Mouse (Mus musculus): Measurements from ENCODE around the gene Hoxd3. TPM values are rescaled to one million over a fixed set of nuclear protein-coding genes. Genes with fewer than 3 reads are reported as not detected.
A peak's percentile ranks its signal among the peaks of the same experiment; 100 is the strongest.

Gene Hoxd3
- polyA plus RNA-seq (2015; fragmentation: Nextera tagmentation; extraction: Ambion mirVana), result 0.23 and 0.39 TPM in 2 replicates

DNA sequence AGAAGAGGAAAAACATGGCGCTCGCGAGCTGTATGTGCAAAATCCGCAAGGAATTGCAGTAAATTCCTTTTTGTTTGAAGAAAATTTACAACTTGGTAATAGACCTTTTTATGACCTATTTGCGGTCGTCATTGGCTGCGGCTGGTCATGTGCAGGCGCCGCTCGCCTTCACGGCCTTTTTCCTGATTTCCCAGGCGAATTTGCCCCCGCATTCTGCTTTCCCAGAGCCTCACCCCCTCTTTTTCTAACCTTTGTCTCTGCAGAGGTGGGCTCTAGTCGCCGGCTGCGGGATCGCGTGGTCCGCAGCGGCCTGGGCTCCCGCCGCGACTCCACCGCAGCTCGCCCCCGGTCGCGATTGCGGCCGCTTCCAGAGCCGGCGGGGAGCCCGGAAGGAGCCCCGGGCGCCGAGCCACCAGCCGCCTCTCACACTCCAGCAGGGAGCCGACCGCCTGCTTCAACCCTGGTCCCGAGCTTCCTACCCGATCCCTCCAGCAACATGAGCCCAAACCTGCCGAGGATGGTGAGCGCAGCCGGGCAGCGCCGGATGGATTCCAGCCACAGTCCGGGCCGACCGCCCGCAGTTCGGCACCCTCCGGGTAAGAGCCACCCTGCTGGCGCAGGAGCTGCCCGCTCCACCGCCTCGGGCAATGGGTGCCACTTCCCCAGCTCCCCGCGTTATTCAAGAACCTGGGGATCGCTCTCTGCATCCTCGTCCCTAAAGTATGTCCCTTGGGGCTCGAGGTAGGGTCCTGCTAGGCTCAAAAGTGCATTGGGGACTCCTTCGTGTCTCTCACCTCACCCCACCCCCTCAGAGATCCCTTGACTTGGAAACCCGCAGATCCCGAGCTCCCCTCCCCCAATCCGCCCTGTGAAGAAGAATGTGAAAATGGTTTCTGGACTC is at the start of gene Hoxd3, which contains the start of gene Hoxd4:
TSS of gene Hoxd3 (plus strand) at position 207 of the 901 bp plus-strand sequence.
TSS of gene Hoxd4 (plus strand) at position 209 of the 901 bp plus-strand sequence.
- no peak within 1 kb of the TSS for H3K27ac ChIP-seq (ENCODE audit: low read length)
- peaks cover 5% of the 10 kb centered on the region; the same call in 1 of the 2 replicates for H3K4me1 ChIP-seq (replicated peaks; ENCODE audit: control insufficient read depth, insufficient read depth, low read length)
- H3K9me3 ChIP-seq (ENCODE audit: control insufficient read depth, low read length), result no peaks in the 10 kb centered on the region
- H3K27me3 ChIP-seq (ENCODE audit: control insufficient read depth, insufficient read depth, low read depth, low read length), result peaks cover 94% of the 10 kb centered on the region
- H3K9ac ChIP-seq (ENCODE audit: low read length), result no peak within 1 kb of the TSS
- WGBS, result under 1% methylated on average over 65 of the region's 65 CpGs
- no peaks in the 10 kb centered on the region for H3K36me3 ChIP-seq (ENCODE audit: control insufficient read depth, insufficient read depth, low read length)
- peak within 1 kb of the TSS; percentile 43 for H3K4me2 ChIP-seq (ENCODE audit: low read depth, low read length)
- H3K4me3 ChIP-seq (ENCODE audit: low read length), result peak within 1 kb of the TSS; percentile 31
- ATAC-seq (ENCODE audit: low read depth), result peak; percentile 26; the same call in 1 of the 2 replicates

- no peak for ATAC-seq (ENCODE audit: low read depth)
- H3K27ac ChIP-seq (ENCODE audit: low read length), result no peak overlapping the region
- no peaks in the 10 kb centered on the region for H3K9me3 ChIP-seq (ENCODE audit: control insufficient read depth, low read length)
- no peak overlapping the region for H3K4me2 ChIP-seq (ENCODE audit: low read depth, low read length)
- peaks cover 5% of the 10 kb centered on the region; the same call in 1 of the 2 replicates for H3K4me1 ChIP-seq (replicated peaks; ENCODE audit: control insufficient read depth, insufficient read depth, low read length)
- no peak overlapping the region for H3K9ac ChIP-seq (ENCODE audit: low read length)
- H3K4me3 ChIP-seq (ENCODE audit: low read length), result no peak overlapping the region
- H3K36me3 ChIP-seq (ENCODE audit: control insufficient read depth, insufficient read depth, low read length), result no peaks in the 10 kb centered on the region
- 3% methylated on average over 18 of the region's 18 CpGs for WGBS
- H3K27me3 ChIP-seq (ENCODE audit: control insufficient read depth, insufficient read depth, low read depth, low read length), result peaks cover 92% of the 10 kb centered on the region
These were observed 48.3 kb upstream of the Hoxd3 start for GRCm38 (mm10) chr2:74663291-74663925.

GRCm38 (mm10) chr2:74666411-74666810 is 45.3 kb upstream of the Hoxd3 start:
- no peak overlapping the region for H3K9ac ChIP-seq (ENCODE audit: low read length)
- H3K36me3 ChIP-seq (ENCODE audit: control insufficient read depth, insufficient read depth, low read length), result no peaks in the 10 kb centered on the region
- peaks cover 91% of the 10 kb centered on the region for H3K27me3 ChIP-seq (ENCODE audit: control insufficient read depth, insufficient read depth, low read depth, low read length)
- ATAC-seq (ENCODE audit: low read depth), result no peak
- H3K4me3 ChIP-seq (ENCODE audit: low read length), result no peak overlapping the region
- peaks cover 8% of the 10 kb centered on the region; the same call in 1 of the 2 replicates for H3K4me1 ChIP-seq (replicated peaks; ENCODE audit: control insufficient read depth, insufficient read depth, low read length)
- 7% methylated on average over 7 of the region's 7 CpGs for WGBS
- no peaks in the 10 kb centered on the region for H3K9me3 ChIP-seq (ENCODE audit: control insufficient read depth, low read length)
- H3K4me2 ChIP-seq (ENCODE audit: low read depth, low read length), result no peak overlapping the region
- H3K27ac ChIP-seq (ENCODE audit: low read length), result no peak overlapping the region

DNA sequence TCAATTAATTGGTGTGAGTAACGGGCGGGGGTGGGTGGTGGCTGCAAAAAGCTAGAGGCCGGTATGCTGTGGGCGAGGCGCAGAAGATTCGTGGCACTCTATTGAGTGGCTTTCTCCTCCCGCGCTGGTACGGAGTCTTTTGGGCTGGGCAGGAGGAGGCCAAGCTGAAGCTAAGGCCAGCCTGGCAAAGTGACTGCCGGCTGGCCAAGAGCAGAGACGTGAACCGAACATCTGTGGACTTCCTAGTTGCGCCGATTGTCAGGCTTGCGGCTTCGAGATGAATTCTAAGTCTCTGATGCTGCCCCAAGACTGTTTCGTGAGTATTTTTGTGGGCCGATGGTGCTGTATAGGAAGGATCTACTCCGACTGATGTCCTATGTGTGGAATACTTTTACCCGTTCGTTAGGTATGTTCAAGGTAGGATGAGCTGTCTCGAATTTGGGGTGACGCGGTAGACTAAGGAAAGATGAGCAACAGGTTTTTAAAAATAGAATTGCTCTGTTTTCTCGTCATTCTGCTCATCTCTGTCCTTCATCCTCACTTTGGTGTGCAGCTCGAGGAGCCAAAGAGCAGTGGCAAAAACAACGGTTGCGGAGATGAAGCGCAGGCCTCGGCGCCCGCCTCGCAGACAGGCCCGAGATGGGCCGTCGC is 44.4 kb upstream of the Hoxd3 start:
- no peak overlapping the region for H3K4me2 ChIP-seq (ENCODE audit: low read depth, low read length)
- peaks cover 91% of the 10 kb centered on the region for H3K27me3 ChIP-seq (ENCODE audit: control insufficient read depth, insufficient read depth, low read depth, low read length)
- no peak overlapping the region for H3K9ac ChIP-seq (ENCODE audit: low read length)
- no peak overlapping the region for H3K27ac ChIP-seq (ENCODE audit: low read length)
- H3K36me3 ChIP-seq (ENCODE audit: control insufficient read depth, insufficient read depth, low read length), result no peaks in the 10 kb centered on the region
- 3% methylated on average over 36 of the region's 36 CpGs for WGBS
- H3K4me1 ChIP-seq (replicated peaks; ENCODE audit: control insufficient read depth, insufficient read depth, low read length), result peaks cover 8% of the 10 kb centered on the region; the same call in 1 of the 2 replicates
- ATAC-seq (ENCODE audit: low read depth), result 0 out of 2 replicates have a peak, but pooled peaks have one; percentile 8
- no peak overlapping the region; the same call in 1 of the 2 replicates for H3K4me3 ChIP-seq (ENCODE audit: low read length)
- no peaks in the 10 kb centered on the region for H3K9me3 ChIP-seq (ENCODE audit: control insufficient read depth, low read length)

- Histone ChIP-seq H3K9ac (ENCODE audit: low read length) (no peak within 1 kb of the TSS), H3K4me2 (ENCODE audit: low read depth, low read length) (peak within 1 kb of the TSS; percentile 70), H3K4me1 (replicated peaks; ENCODE audit: control insufficient read depth, insufficient read depth, low read length) (peaks cover 8% of the 10 kb centered on the region; the same call in 1 of the 2 replicates), H3K36me3 (ENCODE audit: control insufficient read depth, insufficient read depth, low read length) (no peaks in the 10 kb centered on the region), H3K9me3 (ENCODE audit: control insufficient read depth, low read length) (no peaks in the 10 kb centered on the region), H3K27ac (ENCODE audit: low read length) (no peak within 1 kb of the TSS), H3K27me3 (ENCODE audit: control insufficient read depth, insufficient read depth, low read depth, low read length) (peaks cover 91% of the 10 kb centered on the region), H3K4me3 (ENCODE audit: low read length) (peak within 1 kb of the TSS; percentile 47)
- ATAC-seq (ENCODE audit: low read depth), result peak; percentile 53; the same call in 1 of the 2 replicates
- WGBS, result 0% methylated on average over 3 of the region's 51 CpGs
These were observed 43.8 kb upstream of the Hoxd3 start, which contains the start of gene Hoxd13 for GRCm38 (mm10) chr2:74667842-74668357. TSS of gene Hoxd13 (plus strand) at chr2:74668310.

GRCm38 (mm10) chr2:74668370-74669229 is 43.1 kb upstream of the Hoxd3 start:
- Histone ChIP-seq H3K9ac (ENCODE audit: low read length) (no peak overlapping the region), H3K4me1 (replicated peaks; ENCODE audit: control insufficient read depth, insufficient read depth, low read length) (peaks cover 8% of the 10 kb centered on the region; the same call in 1 of the 2 replicates), H3K9me3 (ENCODE audit: control insufficient read depth, low read length) (no peaks in the 10 kb centered on the region), H3K27me3 (ENCODE audit: control insufficient read depth, insufficient read depth, low read depth, low read length) (peaks cover 91% of the 10 kb centered on the region), H3K4me2 (ENCODE audit: low read depth, low read length) (peak overlapping the region; percentile 70), H3K36me3 (ENCODE audit: control insufficient read depth, insufficient read depth, low read length) (no peaks in the 10 kb centered on the region), H3K4me3 (ENCODE audit: low read length) (peak overlapping the region; percentile 47), H3K27ac (ENCODE audit: low read length) (no peak overlapping the region)
- WGBS, result 1% methylated on average over 63 of the region's 74 CpGs
- peak; percentile 62 for ATAC-seq (ENCODE audit: low read depth)

GRCm38 (mm10) chr2:74669230-74669578 is 42.5 kb upstream of the Hoxd3 start:
- Histone ChIP-seq H3K9me3 (ENCODE audit: control insufficient read depth, low read length) (no peaks in the 10 kb centered on the region), H3K36me3 (ENCODE audit: control insufficient read depth, insufficient read depth, low read length) (no peaks in the 10 kb centered on the region), H3K4me3 (ENCODE audit: low read length) (no peak overlapping the region), H3K27ac (ENCODE audit: low read length) (no peak overlapping the region), H3K27me3 (ENCODE audit: control insufficient read depth, insufficient read depth, low read depth, low read length) (peaks cover 91% of the 10 kb centered on the region), H3K4me1 (replicated peaks; ENCODE audit: control insufficient read depth, insufficient read depth, low read length) (peaks cover 8% of the 10 kb centered on the region; the same call in 1 of the 2 replicates), H3K4me2 (ENCODE audit: low read depth, low read length) (no peak overlapping the region), H3K9ac (ENCODE audit: low read length) (no peak overlapping the region)
- 0% methylated on average over 3 of the region's 3 CpGs for WGBS
- ATAC-seq (ENCODE audit: low read depth), result no peak

GRCm38 (mm10) chr2:74669650-74670235 is 42.0 kb upstream of the Hoxd3 start:
- Histone ChIP-seq H3K4me2 (ENCODE audit: low read depth, low read length) (no peak overlapping the region), H3K9me3 (ENCODE audit: control insufficient read depth, low read length) (no peaks in the 10 kb centered on the region), H3K4me1 (replicated peaks; ENCODE audit: control insufficient read depth, insufficient read depth, low read length) (peaks cover 8% of the 10 kb centered on the region; the same call in 1 of the 2 replicates), H3K27me3 (ENCODE audit: control insufficient read depth, insufficient read depth, low read depth, low read length) (peaks cover 91% of the 10 kb centered on the region), H3K9ac (ENCODE audit: low read length) (no peak overlapping the region), H3K4me3 (ENCODE audit: low read length) (no peak overlapping the region), H3K27ac (ENCODE audit: low read length) (no peak overlapping the region), H3K36me3 (ENCODE audit: control insufficient read depth, insufficient read depth, low read length) (no peaks in the 10 kb centered on the region)
- no peak for ATAC-seq (ENCODE audit: low read depth)
- 3% methylated on average over 14 of the region's 14 CpGs for WGBS
